Mouse (Mus musculus): ENCODE data around the gene Tle2. TPM values are rescaled to one million over a fixed set of nuclear protein-coding genes. Genes with fewer than 3 reads are reported as not detected.
A peak's percentile ranks its signal among the peaks of the same experiment; 100 is the strongest.

The Tle2 gene
- total and polyA plus RNA-seq, 2 experiments from 2014 or later = 10.4 to 11.9 TPM

DNA sequence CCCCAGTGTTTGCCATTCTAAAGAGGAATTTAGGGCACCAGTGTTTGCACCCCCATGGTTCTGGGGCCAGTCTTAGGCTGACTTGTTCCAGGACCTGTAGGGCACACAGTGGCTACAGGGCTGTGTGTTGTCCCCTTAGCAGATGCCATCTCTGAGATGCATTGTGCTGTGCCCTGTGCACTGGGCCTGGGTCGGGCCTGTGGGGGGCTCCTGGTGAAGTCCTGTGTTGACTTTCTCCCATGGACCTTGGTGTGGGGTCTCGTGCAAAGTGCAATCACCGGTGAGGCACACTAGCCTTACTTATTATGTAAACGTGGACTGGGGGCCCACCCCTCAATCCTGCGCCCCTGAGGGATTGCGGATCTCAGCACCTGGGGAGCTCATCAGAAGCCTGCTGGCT, 11.9 kb upstream of the Tle2 start:
- Histone ChIP-seq H3K27ac (ENCODE audit: low read depth) (no peak overlapping the region), H3K4me3 (ENCODE audit: low read depth, low read length) (no peak overlapping the region), H3K9ac (replicated peaks; ENCODE audit: low read depth, low read length) (peak overlapping the region; percentile 16; the same call in 1 of the 2 replicates), H3K9me3 (replicated peaks; ENCODE audit: control insufficient read depth, low read length) (no peaks in the 10 kb centered on the region), H3K27me3 (ENCODE audit: control insufficient read depth, insufficient read depth, low read length) (no peaks in the 10 kb centered on the region), H3K4me2 (ENCODE audit: low read depth, low read length) (no peak overlapping the region), H3K36me3 (replicated peaks; ENCODE audit: control insufficient read depth, insufficient read depth, low read length) (peaks cover 39% of the 10 kb centered on the region), H3K4me1 (ENCODE audit: control insufficient read depth, insufficient read depth) (peaks cover 23% of the 10 kb centered on the region)
- TF ChIP-seq CTCF (IDR thresholded peaks at IDR 0.05; ENCODE audit: low read depth) (no peak), EP300 (IDR thresholded peaks at IDR 0.05; ENCODE audit: low read depth) (no peak)
- ATAC-seq (ENCODE audit: insufficient read depth, low read depth) (no peak), DNase-seq (ENCODE audit: low spot score) (no peak)
- WGBS = 78% methylated on average over 6 of the region's 6 CpGs

- Histone ChIP-seq H3K9me3 (replicated peaks; ENCODE audit: control insufficient read depth, low read length) (no peaks in the 10 kb centered on the region), H3K4me2 (ENCODE audit: low read depth, low read length) (peak overlapping the region; percentile 35; the same call in 1 of the 2 replicates), H3K4me3 (ENCODE audit: low read depth, low read length) (no peak overlapping the region), H3K4me1 (ENCODE audit: control insufficient read depth, insufficient read depth) (peaks cover 26% of the 10 kb centered on the region), H3K27me3 (ENCODE audit: control insufficient read depth, insufficient read depth, low read length) (no peaks in the 10 kb centered on the region), H3K36me3 (replicated peaks; ENCODE audit: control insufficient read depth, insufficient read depth, low read length) (peaks cover 39% of the 10 kb centered on the region), H3K9ac (replicated peaks; ENCODE audit: low read depth, low read length) (no peak overlapping the region), H3K27ac (ENCODE audit: low read depth) (peak overlapping the region; percentile 47; the same call in 1 of the 2 replicates)
- ATAC-seq (ENCODE audit: insufficient read depth, low read depth) (no peak), DNase-seq (ENCODE audit: low spot score) (no peak)
- 33% methylated on average over 6 of the region's 6 CpGs for WGBS
- TF ChIP-seq EP300 (IDR thresholded peaks at IDR 0.05; ENCODE audit: low read depth) = no peak
- TF ChIP-seq CTCF (IDR thresholded peaks at IDR 0.05; ENCODE audit: low read depth) = no peak
Observed at GRCm38 (mm10) chr10:81563481-81563880, 10.9 kb upstream of the Tle2 start.

GRCm38 (mm10) chr10:81564216-81564615, 10.1 kb upstream of the Tle2 start:
- WGBS = 2% methylated on average over 10 of the region's 10 CpGs
- Histone ChIP-seq H3K27ac (ENCODE audit: low read depth) (peak overlapping the region; percentile 47), H3K9me3 (replicated peaks; ENCODE audit: control insufficient read depth, low read length) (no peaks in the 10 kb centered on the region), H3K4me2 (ENCODE audit: low read depth, low read length) (peak overlapping the region; percentile 35), H3K4me3 (ENCODE audit: low read depth, low read length) (0 out of 2 replicates have a peak overlapping the region, but pooled peaks have one; percentile 2), H3K36me3 (replicated peaks; ENCODE audit: control insufficient read depth, insufficient read depth, low read length) (peaks cover 39% of the 10 kb centered on the region), H3K27me3 (ENCODE audit: control insufficient read depth, insufficient read depth, low read length) (no peaks in the 10 kb centered on the region), H3K9ac (replicated peaks; ENCODE audit: low read depth, low read length) (no peak overlapping the region), H3K4me1 (ENCODE audit: control insufficient read depth, insufficient read depth) (peaks cover 33% of the 10 kb centered on the region)
- peak; percentile 25 for ATAC-seq (ENCODE audit: insufficient read depth, low read depth)
- peak; percentile 53 for DNase-seq (ENCODE audit: low spot score)
- TF ChIP-seq CTCF (IDR thresholded peaks at IDR 0.05; ENCODE audit: low read depth) (no peak), EP300 (IDR thresholded peaks at IDR 0.05; ENCODE audit: low read depth) (no peak)

DNA sequence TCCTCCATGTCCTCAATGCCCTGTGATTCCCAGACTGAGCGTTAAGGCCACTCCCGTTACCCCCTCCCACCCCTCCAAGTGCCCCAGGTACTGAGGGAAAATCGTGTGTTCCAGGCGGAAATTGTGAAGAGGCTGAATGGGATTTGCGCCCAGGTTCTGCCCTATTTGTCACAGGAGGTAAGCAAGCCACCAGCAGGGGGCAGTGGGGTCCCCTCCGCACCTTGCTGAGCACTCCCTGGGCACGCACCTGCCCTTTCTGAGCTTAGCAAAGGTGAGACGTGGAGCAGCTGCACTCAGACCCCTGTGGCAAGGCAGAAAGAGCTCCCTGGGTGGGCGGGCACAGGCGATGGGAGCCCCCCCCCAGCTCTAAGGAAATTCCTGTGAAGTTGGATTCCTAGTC, 9.6 kb upstream of the Tle2 start:
- peaks cover 37% of the 10 kb centered on the region for H3K4me1 ChIP-seq (ENCODE audit: control insufficient read depth, insufficient read depth)
- 0 out of 2 replicates have a peak overlapping the region, but pooled peaks have one; percentile 47 for H3K27ac ChIP-seq (ENCODE audit: low read depth)
- ATAC-seq (ENCODE audit: insufficient read depth, low read depth) (no peak), DNase-seq (ENCODE audit: low spot score) (peak; percentile 33)
- no peak overlapping the region for H3K4me3 ChIP-seq (ENCODE audit: low read depth, low read length)
- TF ChIP-seq EP300 (IDR thresholded peaks at IDR 0.05; ENCODE audit: low read depth) (no peak), CTCF (IDR thresholded peaks at IDR 0.05; ENCODE audit: low read depth) (peak; percentile 54)
- H3K4me2 ChIP-seq (ENCODE audit: low read depth, low read length) = 0 out of 2 replicates have a peak overlapping the region, but pooled peaks have one; percentile 35
- no peak overlapping the region for H3K9ac ChIP-seq (replicated peaks; ENCODE audit: low read depth, low read length)
- H3K36me3 ChIP-seq (replicated peaks; ENCODE audit: control insufficient read depth, insufficient read depth, low read length) = peaks cover 39% of the 10 kb centered on the region
- H3K27me3 ChIP-seq (ENCODE audit: control insufficient read depth, insufficient read depth, low read length) = no peaks in the 10 kb centered on the region
- 41% methylated on average over 10 of the region's 10 CpGs for WGBS
- no peaks in the 10 kb centered on the region for H3K9me3 ChIP-seq (replicated peaks; ENCODE audit: control insufficient read depth, low read length)

DNA sequence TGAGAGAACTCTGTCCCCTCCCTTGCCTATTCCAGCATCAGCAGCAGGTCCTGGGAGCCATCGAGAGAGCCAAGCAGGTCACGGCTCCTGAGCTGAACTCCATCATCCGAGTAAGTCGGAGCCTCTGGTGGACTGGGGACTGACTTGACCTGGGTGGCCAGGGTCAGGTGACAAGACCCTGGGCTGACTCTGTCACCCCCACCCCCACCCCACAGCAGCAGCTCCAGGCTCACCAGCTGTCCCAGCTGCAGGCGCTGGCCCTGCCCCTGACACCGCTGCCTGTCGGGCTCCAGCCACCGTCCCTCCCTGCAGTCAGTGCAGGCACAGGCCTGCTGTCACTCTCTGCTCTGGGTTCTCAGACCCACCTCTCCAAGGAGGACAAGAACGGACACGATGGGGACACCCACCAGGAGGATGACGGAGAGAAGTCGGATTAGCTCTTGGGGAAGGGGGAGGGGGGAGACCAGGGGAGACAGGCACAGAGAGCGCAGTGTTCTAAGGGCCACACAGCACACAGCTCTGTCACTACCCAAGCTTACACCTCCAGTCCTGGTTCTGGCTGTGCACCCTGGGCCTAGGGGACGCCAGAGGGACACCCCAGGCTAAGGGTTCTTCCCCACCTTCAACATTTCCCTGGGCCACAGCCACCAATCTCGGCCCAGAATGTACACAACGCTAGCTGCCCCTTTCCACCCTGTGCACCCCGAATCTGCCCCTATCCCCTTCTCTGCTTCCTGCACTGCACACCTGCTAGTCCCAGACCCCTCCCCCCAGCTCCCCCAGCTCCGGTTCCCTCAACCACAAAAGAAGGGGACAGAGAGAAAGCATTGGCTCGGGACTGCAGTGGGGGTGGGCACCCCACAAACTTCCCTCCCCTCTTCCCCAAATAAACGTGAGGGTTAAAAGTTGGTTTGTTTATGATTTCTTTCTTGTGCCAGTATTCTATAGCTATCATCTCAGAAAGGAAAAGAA, 8.8 kb upstream of the Tle2 start:
- ATAC-seq (ENCODE audit: insufficient read depth, low read depth) = no peak
- Histone ChIP-seq H3K9me3 (replicated peaks; ENCODE audit: control insufficient read depth, low read length) (no peaks in the 10 kb centered on the region), H3K4me2 (ENCODE audit: low read depth, low read length) (no peak overlapping the region), H3K9ac (replicated peaks; ENCODE audit: low read depth, low read length) (no peak overlapping the region), H3K4me3 (ENCODE audit: low read depth, low read length) (no peak overlapping the region), H3K4me1 (ENCODE audit: control insufficient read depth, insufficient read depth) (peaks cover 37% of the 10 kb centered on the region), H3K27me3 (ENCODE audit: control insufficient read depth, insufficient read depth, low read length) (no peaks in the 10 kb centered on the region), H3K27ac (ENCODE audit: low read depth) (no peak overlapping the region), H3K36me3 (replicated peaks; ENCODE audit: control insufficient read depth, insufficient read depth, low read length) (peaks cover 39% of the 10 kb centered on the region)
- TF ChIP-seq EP300 (IDR thresholded peaks at IDR 0.05; ENCODE audit: low read depth) = no peak
- no peak for TF ChIP-seq CTCF (IDR thresholded peaks at IDR 0.05; ENCODE audit: low read depth)
- 53% methylated on average over 20 of the region's 20 CpGs for WGBS
- no peak for DNase-seq (ENCODE audit: low spot score)

Data from heart, postnatal 0 days (tissue).